Mouse (Mus musculus) cortical plate, adult 2 months (tissue): Measurements from ENCODE around the gene Gfi1b.

Experiments
- CTCF ChIP-seq: fragments of 200-500 bp; IDR thresholded peaks from 2 replicates; pipeline ENCODE4 v1.5.1; 2011; ENCODE audit warnings: mild to moderate bottlenecking, control low read depth, low read length; ENCODE audit not compliant: insufficient read depth; ENCODE audit errors: extremely low read depth
- POLR2A ChIP-seq: fragments of 200-500 bp; IDR thresholded peaks from 2 replicates; pipeline ENCODE4 v1.6.1; 2011; ENCODE audit warnings: mild to moderate bottlenecking, low read length, control low read depth; ENCODE audit not compliant: insufficient read depth; ENCODE audit errors: extremely low read depth

DNA sequence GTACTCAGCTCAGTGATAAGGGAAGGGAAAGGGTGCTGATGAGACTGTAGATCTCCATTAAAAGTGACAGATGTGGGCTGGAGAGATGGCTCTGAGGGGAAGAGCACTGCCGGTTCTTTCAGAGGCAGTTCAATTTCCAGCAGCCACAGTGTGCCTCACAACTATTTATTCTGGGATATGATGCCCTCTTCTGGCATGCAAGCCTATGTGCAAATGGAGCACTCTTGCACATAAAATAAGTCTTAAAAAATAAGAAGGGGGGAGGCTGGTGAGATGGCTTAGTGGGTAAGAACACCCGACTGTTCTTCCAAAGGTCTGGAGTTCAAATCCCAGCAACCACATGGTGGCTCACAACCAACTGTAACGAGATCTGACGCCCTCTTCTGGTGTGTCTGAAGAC is 11.4 kb upstream of the Gfi1b start:
- TF ChIP-seq CTCF: no peak
- TF ChIP-seq POLR2A: no peak
